Mouse (Mus musculus): ENCODE results near the gene 9130023H24Rik. TPM values are rescaled to one million over a fixed set of nuclear protein-coding genes. Genes with fewer than 3 reads are reported as not detected.

The 9130023H24Rik gene
- polyA plus RNA-seq, 1 experiment from 2014 or later = 10.3 TPM

Other genes with a start within 250 kb of the 9130023H24Rik start
- gene Pycard, start 244.2 kb downstream of the 9130023H24Rik start, polyA plus RNA-seq (2016; fragmentation: Nextera tagmentation; extraction: Ambion mirVana) = 11.2 and 13.6 TPM in 2 replicates
- 0.34 and 0.45 TPM in 2 replicates for gene Trim72, start 234.1 kb downstream of the 9130023H24Rik start, polyA plus RNA-seq (2016; fragmentation: Nextera tagmentation; extraction: Ambion mirVana)
- gene Itgam, start 175.4 kb downstream of the 9130023H24Rik start, polyA plus RNA-seq (2016; fragmentation: Nextera tagmentation; extraction: Ambion mirVana) = 0.74 and 0.88 TPM in 2 replicates
- gene Gm49368, start 175.3 kb downstream of the 9130023H24Rik start, polyA plus RNA-seq (2016; fragmentation: Nextera tagmentation; extraction: Ambion mirVana) = not detected in 2 replicates
- not detected in 2 replicates for gene Itgax, start 108.5 kb downstream of the 9130023H24Rik start, polyA plus RNA-seq (2016; fragmentation: Nextera tagmentation; extraction: Ambion mirVana)
- gene Itgad, start 83.7 kb downstream of the 9130023H24Rik start, polyA plus RNA-seq (2016; fragmentation: Nextera tagmentation; extraction: Ambion mirVana) = not detected in 2 replicates
- 4.0 and 7.9 TPM in 2 replicates for gene Cox6a2, start 31.6 kb downstream of the 9130023H24Rik start, polyA plus RNA-seq (2016; fragmentation: Nextera tagmentation; extraction: Ambion mirVana)
- gene Armc5, start 689 bp downstream of the 9130023H24Rik start, polyA plus RNA-seq (2016; fragmentation: Nextera tagmentation; extraction: Ambion mirVana) = 18.6 and 18.8 TPM in 2 replicates
- gene Tgfb1i1, start 8.8 kb upstream of the 9130023H24Rik start, polyA plus RNA-seq (2016; fragmentation: Nextera tagmentation; extraction: Ambion mirVana) = 44.4 and 47.7 TPM in 2 replicates
- 0.35 TPM in 1 of 2 replicates, not detected in the other for gene Slc5a2, start 27.6 kb upstream of the 9130023H24Rik start, polyA plus RNA-seq (2016; fragmentation: Nextera tagmentation; extraction: Ambion mirVana)
- gene BC017158, start 60.1 kb upstream of the 9130023H24Rik start, polyA plus RNA-seq (2016; fragmentation: Nextera tagmentation; extraction: Ambion mirVana) = 26.3 TPM in 2 replicates
- 13.6 and 14.0 TPM in 2 replicates for gene Rgs10, start 180.7 kb upstream of the 9130023H24Rik start, polyA plus RNA-seq (2016; fragmentation: Nextera tagmentation; extraction: Ambion mirVana)
- 34.5 and 36.8 TPM in 2 replicates for gene Tial1, start 223.7 kb upstream of the 9130023H24Rik start, polyA plus RNA-seq (2016; fragmentation: Nextera tagmentation; extraction: Ambion mirVana)